Mouse (Mus musculus) lung, adult 18-20 months (tissue): ENCODE measurements at regions not wholly inside any gene's neighbourhood (a gene's known extent, or its start where the extent isn't known, plus 50 kb on each side); places are given as distances from the start of the nearest gene placed in this dataset.

Source experiments
- DNase-seq, 2 experiments: peaks; one replicate each; pipeline ENCODE4 v3.0.0; 2022; ENCODE audit warnings: mixed read lengths in 2 of 2

GRCm38 (mm10) chr5:100244811-100245210, 85.2 kb upstream of the Tmem150c start:
- DNase-seq, result no peak

DNA sequence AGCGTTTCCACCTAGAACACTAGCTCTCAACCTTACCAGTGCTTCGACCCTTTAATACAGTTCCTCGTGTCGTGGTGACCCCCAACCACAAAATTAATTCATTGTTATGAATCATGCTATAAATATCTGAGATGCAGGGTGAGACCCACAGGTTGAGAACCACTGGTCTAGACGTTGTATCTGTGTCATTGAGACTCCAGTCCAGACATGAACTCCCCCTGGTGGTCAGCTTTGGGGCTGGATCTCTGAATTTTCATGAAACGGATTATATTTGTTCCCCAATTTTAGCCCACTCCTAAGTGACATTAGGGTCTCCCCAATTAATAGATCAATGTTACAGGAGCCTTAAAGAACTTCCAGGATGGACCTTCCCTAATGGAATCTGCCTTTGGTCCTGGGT, 81.3 kb upstream of the Tmem150c start:
- peak in 1 of 2 experiments; percentile 29 for DNase-seq

DNA sequence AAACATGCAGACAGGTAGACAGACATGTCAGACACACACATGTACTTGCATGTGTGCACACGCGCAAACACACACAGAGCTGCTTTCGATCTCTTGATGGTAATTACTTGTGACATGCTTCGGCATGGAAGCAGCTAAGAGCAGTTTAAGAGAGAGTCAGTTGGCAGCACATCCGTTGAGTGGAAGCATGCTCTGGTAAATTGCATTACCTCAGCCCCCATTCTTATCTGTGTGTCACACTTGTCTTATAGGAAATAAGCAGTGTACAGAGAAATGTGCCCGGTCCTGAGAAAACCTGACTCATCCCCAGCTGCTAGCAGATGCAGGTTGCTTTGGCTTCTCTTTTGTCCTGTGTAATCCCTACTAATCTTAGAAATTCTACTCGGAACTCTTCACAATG, 80.0 kb upstream of the Tmem150c start:
- DNase-seq, result no peak

DNA sequence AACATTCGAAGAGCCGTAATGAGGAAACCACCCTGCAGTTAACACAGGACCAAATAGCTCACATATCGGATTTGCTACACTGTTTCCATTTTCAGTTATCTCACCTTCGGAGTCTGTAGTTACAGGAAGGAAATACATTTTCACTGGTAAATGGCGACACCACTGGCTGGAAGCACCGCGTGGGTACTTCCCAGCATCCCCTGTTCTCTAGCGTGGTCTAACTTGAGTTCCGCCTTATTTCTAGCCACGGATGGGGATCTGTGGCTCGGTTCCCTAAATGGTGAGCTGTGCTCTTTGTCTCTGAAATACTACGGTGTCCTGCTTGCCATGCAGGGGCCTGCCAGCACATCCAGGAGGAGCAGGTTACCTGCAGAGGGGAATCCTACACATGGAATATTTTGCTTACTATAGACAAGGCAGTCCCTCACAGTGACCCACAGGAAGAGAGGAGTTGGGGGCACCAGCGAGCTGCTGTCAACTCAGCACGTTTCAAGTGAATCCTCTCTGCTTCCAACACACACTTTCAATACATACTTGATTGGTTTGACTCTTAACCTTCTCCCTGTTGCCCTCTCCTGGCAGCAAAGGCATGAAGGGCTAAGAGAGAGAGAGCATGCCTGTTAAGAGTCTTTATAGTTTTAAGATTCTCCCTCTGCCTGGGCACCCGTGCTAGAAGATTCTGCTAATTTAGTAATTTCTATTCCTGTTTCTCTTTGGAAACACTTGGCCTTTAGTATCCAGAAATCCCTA, 78.9 kb upstream of the Tmem150c start:
- no peak for DNase-seq

DNA sequence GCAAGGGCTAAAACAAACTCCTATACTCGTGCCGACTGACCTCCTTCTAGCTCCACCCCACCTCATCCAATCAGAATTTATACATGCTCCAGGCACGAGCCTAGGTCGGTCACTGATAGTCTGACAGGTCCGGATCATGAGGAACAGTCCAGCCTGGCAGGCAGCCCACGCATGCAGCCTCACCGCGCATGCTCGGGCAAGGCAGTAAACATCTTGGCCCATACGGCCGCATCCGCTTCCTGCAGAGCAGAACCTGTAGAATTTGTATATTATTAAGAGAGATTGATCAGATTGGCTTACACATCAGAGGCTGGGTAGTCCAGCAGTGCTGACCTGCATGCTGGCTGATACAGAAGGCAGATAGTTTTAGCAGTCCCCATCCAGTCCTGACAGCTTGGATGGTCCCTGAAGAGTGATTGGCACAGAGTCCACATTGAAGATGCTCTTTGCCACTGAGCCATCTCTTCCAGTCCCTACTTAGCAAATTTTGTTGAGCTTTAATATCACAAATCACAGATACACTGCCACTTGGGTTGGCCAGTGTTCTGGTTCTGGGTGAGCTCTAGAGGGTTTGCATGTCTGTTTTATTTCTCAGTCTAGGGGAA, 78.2 kb upstream of the Tmem150c start:
- DNase-seq, result no peak

DNA sequence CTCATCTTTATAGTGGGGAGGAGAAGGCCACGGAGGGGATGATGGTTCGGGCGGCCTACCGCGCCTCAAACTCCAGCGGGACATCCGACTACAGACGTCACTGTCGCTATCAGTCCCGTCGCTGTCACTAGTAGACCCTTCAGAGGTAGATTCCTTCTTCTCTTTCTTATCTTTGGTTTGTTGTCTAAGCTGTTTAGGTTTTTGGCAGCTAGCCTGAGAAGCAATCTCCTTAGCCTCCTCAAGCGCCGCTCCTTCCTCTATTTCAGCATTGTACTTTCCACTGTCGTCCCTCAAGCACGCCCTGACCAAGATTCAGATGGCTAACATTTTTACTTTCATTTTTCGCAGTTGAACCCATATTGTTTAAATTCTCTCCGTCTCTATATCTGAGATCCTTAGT, 76.7 kb upstream of the Tmem150c start:
- no peak for DNase-seq

- DNase-seq, result no peak
Measured at GRCm38 (mm10) chr5:100232076-100232475, 72.5 kb upstream of the Tmem150c start.

GRCm38 (mm10) chr5:100231574-100231973, 72.0 kb upstream of the Tmem150c start:
- DNase-seq, result no peak

DNA sequence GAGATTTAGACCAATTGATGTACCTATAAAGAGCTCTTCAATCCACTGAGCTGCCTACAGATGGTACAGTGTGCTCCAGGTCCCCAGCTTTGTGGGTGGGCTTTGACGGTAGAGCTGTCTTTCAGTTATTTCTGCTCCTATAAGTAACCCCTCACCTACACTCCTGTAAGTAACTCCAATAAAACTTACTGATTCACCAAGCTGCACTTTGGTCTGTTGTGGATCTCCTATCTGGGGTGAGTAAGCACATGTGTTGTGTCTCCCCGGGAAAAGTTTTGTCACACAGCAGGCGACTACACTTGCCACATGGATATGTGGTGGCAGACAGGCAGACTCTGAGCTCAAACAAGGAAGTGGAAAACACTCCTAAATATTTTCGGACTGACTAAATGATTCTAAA, 70.4 kb upstream of the Tmem150c start:
- no peak for DNase-seq

- DNase-seq, result no peak
Measured at GRCm38 (mm10) chr5:100227888-100228287, 68.3 kb upstream of the Tmem150c start.

- DNase-seq, result no peak
Measured at GRCm38 (mm10) chr5:100226571-100227235, 67.1 kb upstream of the Tmem150c start.

GRCm38 (mm10) chr5:100225491-100225890, 65.9 kb upstream of the Tmem150c start:
- no peak for DNase-seq

DNA sequence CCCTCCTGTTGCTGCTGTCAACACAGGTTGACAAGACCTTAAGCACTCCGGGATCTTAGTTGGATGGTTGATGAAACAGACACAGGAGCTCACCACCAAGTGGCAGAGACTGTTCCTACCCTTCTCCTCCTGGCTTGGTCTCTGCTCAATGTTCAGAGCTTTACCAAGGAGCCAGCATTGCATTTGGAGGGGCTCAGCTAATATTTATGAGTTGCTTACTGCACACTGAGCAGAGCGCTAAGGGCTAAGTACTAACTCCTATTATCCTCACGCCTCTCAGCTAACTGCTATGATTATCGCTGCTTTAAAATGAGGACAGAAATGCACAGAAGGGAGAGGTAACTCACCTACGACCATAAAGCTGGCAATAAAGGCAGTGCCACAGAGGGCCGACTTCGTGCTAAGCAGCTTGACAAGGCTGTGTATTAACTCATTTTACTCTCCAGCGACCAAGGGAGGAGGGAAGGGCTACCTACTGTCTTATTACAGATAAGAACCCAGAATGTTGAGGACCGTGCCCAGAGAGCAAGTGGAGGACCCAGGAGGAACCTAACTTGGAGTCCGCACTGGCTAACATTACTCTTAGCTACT, 65.3 kb upstream of the Tmem150c start:
- no peak for DNase-seq

- DNase-seq, result no peak
Measured at GRCm38 (mm10) chr5:100221005-100221583, 61.5 kb upstream of the Tmem150c start.

DNA sequence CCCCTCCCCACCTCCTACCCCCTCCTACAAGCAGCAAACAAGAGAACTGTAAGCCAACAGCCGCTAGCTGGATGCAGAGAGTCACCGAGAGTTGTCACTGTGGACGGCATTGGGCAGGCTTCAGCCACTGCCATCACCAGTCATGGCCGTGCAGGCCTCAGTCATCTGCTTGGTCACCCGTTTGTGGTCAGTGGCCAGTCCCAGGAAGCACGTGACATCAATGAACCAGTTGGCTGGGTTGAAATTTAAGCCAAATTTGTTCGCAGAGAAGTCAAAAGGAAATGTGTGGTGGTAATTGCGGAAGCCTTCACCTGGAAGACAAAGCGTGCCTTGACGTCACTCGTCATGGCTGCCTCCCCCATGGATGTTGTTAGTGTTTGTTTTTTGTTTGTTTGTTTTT, 60.7 kb upstream of the Tmem150c start:
- no peak for DNase-seq

DNA sequence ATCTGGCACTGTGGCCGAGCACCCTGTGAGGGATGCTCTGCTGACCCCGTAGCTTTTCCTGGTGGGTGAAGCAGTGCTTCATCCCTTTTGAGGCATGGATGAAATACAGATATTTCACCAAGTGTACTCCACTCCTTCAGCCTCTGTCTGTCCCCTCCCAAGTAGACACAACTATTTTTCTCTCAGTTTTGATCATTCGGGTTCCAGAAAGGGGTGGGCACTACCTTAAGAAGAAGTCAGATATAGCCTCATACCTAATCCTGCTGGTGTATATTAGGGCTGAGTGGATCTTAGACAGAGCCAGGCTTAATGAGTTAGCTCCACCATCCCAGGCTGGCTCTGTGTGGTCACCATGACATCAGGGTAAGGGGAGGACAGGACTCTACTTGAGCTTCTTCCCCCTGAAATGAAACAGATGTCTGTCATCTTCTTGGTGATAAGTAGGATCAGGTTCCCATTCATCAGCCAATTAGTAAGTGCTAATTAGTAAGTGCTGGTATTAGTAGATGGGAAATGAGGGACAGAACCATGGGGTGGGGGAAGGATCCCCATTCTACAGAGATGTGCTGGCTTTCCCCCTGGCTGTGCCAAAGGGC, 58.7 kb upstream of the Tmem150c start:
- DNase-seq, result no peak

- DNase-seq, result no peak
Measured at GRCm38 (mm10) chr5:100217178-100218035, 57.8 kb upstream of the Tmem150c start.

GRCm38 (mm10) chr5:100213901-100214300, 54.3 kb upstream of the Tmem150c start:
- DNase-seq, result no peak

GRCm38 (mm10) chr5:100210708-100211107, 51.1 kb upstream of the Tmem150c start:
- no peak for DNase-seq
